Mouse (Mus musculus) cerebellum, adult 2 months (tissue): Measurements from ENCODE around the gene Rgs3.

Source experiments
- CTCF ChIP-seq: fragments of 200-500 bp; IDR thresholded peaks from 2 replicates; pipeline ENCODE4 v1.5.1; 2011; ENCODE audit warnings: low read depth, mild to moderate bottlenecking, control low read depth, low read length, moderate library complexity, borderline replicate concordance; ENCODE audit not compliant: insufficient read depth
- POLR2A ChIP-seq: fragments of 200-500 bp; IDR thresholded peaks from 2 replicates; pipeline ENCODE4 v1.6.1; 2011; ENCODE audit warnings: low read length, control low read depth, borderline replicate concordance; ENCODE audit not compliant: insufficient read depth

GRCm38 (mm10) chr4:62587067-62587466 lies 27.4 kb downstream of the Rgs3 start:
- TF ChIP-seq CTCF (no peak), POLR2A (no peak)
